Mouse (Mus musculus): ENCODE measurements around the gene Abtb2. TPM values are rescaled to one million over a fixed set of nuclear protein-coding genes. Genes with fewer than 3 reads are reported as not detected.

Abtb2 gene
- polyA plus RNA-seq, 1 experiment from 2014 or later, result 2.1 TPM

- WGBS (ENCODE audit: insufficient replicate concordance), result 48% methylated on average over 4 of the region's 4 CpGs
- H3K36me3 ChIP-seq (replicated peaks; ENCODE audit: insufficient read depth, low read length), result no peaks in the 10 kb centered on the region
- no peak overlapping the region for H3K4me3 ChIP-seq (ENCODE audit: low read depth, low read length)
- peak overlapping the region; percentile 50; the same call in 1 of the 2 replicates for H3K27ac ChIP-seq (ENCODE audit: low read depth)
- peak; percentile 70 for ATAC-seq
- H3K9ac ChIP-seq (replicated peaks), result no peak overlapping the region
- H3K4me2 ChIP-seq (ENCODE audit: low read depth, low read length), result no peak overlapping the region
- TF ChIP-seq EP300 (IDR thresholded peaks at IDR 0.05; ENCODE audit: low read depth), result no peak
- no peak for TF ChIP-seq CTCF (IDR thresholded peaks at IDR 0.05; ENCODE audit: low read depth)
- no peak for DNase-seq
- H3K4me1 ChIP-seq (ENCODE audit: insufficient read depth), result peaks cover 19% of the 10 kb centered on the region
- H3K9me3 ChIP-seq (ENCODE audit: low read length), result no peaks in the 10 kb centered on the region
- H3K27me3 ChIP-seq (ENCODE audit: insufficient read depth, low read length), result no peaks in the 10 kb centered on the region
Observed at GRCm38 (mm10) chr2:103605805-103606498, 39.8 kb downstream of the Abtb2 start.

- Histone ChIP-seq H3K36me3 (replicated peaks; ENCODE audit: insufficient read depth, low read length) (no peaks in the 10 kb centered on the region), H3K9ac (replicated peaks) (no peak overlapping the region), H3K4me3 (ENCODE audit: low read depth, low read length) (no peak overlapping the region), H3K4me1 (ENCODE audit: insufficient read depth) (peaks cover 9% of the 10 kb centered on the region; the same call in 1 of the 2 replicates), H3K27me3 (ENCODE audit: insufficient read depth, low read length) (no peaks in the 10 kb centered on the region), H3K27ac (ENCODE audit: low read depth) (no peak overlapping the region), H3K9me3 (ENCODE audit: low read length) (no peaks in the 10 kb centered on the region), H3K4me2 (ENCODE audit: low read depth, low read length) (no peak overlapping the region)
- no peak for ATAC-seq
- 63% methylated on average over 10 of the region's 10 CpGs for WGBS (ENCODE audit: insufficient replicate concordance)
- DNase-seq, result no peak
- TF ChIP-seq EP300 (IDR thresholded peaks at IDR 0.05; ENCODE audit: low read depth) (no peak), CTCF (IDR thresholded peaks at IDR 0.05; ENCODE audit: low read depth) (no peak)
Observed at GRCm38 (mm10) chr2:103607926-103608325, 41.8 kb downstream of the Abtb2 start.

GRCm38 (mm10) chr2:103608947-103609346 lies 42.8 kb downstream of the Abtb2 start:
- 80% methylated on average over 1 of the region's 1 CpGs for WGBS (ENCODE audit: insufficient replicate concordance)

GRCm38 (mm10) chr2:103609499-103609898 lies 43.4 kb downstream of the Abtb2 start:
- TF ChIP-seq EP300 (IDR thresholded peaks at IDR 0.05; ENCODE audit: low read depth) (no peak), CTCF (IDR thresholded peaks at IDR 0.05; ENCODE audit: low read depth) (no peak)
- Histone ChIP-seq H3K4me3 (ENCODE audit: low read depth, low read length) (no peak overlapping the region), H3K27ac (ENCODE audit: low read depth) (no peak overlapping the region), H3K36me3 (replicated peaks; ENCODE audit: insufficient read depth, low read length) (no peaks in the 10 kb centered on the region), H3K9ac (replicated peaks) (no peak overlapping the region), H3K27me3 (ENCODE audit: insufficient read depth, low read length) (no peaks in the 10 kb centered on the region), H3K4me1 (ENCODE audit: insufficient read depth) (peaks cover 6% of the 10 kb centered on the region; the same call in 1 of the 2 replicates), H3K9me3 (ENCODE audit: low read length) (no peaks in the 10 kb centered on the region), H3K4me2 (ENCODE audit: low read depth, low read length) (no peak overlapping the region)
- 76% methylated on average over 3 of the region's 3 CpGs for WGBS (ENCODE audit: insufficient replicate concordance)
- ATAC-seq (no peak), DNase-seq (no peak)

More at GRCm38 (mm10) chr2:103608947-103609346, 42.8 kb downstream of the Abtb2 start:
- H3K9ac ChIP-seq (replicated peaks), result no peak overlapping the region
- H3K9me3 ChIP-seq (ENCODE audit: low read length), result no peaks in the 10 kb centered on the region
- peaks cover 6% of the 10 kb centered on the region; the same call in 1 of the 2 replicates for H3K4me1 ChIP-seq (ENCODE audit: insufficient read depth)
- ATAC-seq, result no peak
- no peaks in the 10 kb centered on the region for H3K27me3 ChIP-seq (ENCODE audit: insufficient read depth, low read length)
- no peaks in the 10 kb centered on the region for H3K36me3 ChIP-seq (replicated peaks; ENCODE audit: insufficient read depth, low read length)
- DNase-seq, result no peak
- H3K4me2 ChIP-seq (ENCODE audit: low read depth, low read length), result no peak overlapping the region
- H3K4me3 ChIP-seq (ENCODE audit: low read depth, low read length), result no peak overlapping the region
- TF ChIP-seq EP300 (IDR thresholded peaks at IDR 0.05; ENCODE audit: low read depth), result no peak
- TF ChIP-seq CTCF (IDR thresholded peaks at IDR 0.05; ENCODE audit: low read depth), result no peak
- no peak overlapping the region for H3K27ac ChIP-seq (ENCODE audit: low read depth)

GRCm38 (mm10) chr2:103610831-103611535 lies 44.9 kb downstream of the Abtb2 start:
- Histone ChIP-seq H3K4me3 (ENCODE audit: low read depth, low read length) (no peak overlapping the region), H3K27ac (ENCODE audit: low read depth) (no peak overlapping the region), H3K9me3 (ENCODE audit: low read length) (no peaks in the 10 kb centered on the region), H3K27me3 (ENCODE audit: insufficient read depth, low read length) (no peaks in the 10 kb centered on the region), H3K9ac (replicated peaks) (no peak overlapping the region), H3K4me2 (ENCODE audit: low read depth, low read length) (no peak overlapping the region), H3K4me1 (ENCODE audit: insufficient read depth) (no peaks in the 10 kb centered on the region), H3K36me3 (replicated peaks; ENCODE audit: insufficient read depth, low read length) (no peaks in the 10 kb centered on the region)
- DNase-seq (no peak), ATAC-seq (no peak)
- 82% methylated on average over 8 of the region's 8 CpGs for WGBS (ENCODE audit: insufficient replicate concordance)
- TF ChIP-seq CTCF (IDR thresholded peaks at IDR 0.05; ENCODE audit: low read depth) (no peak), EP300 (IDR thresholded peaks at IDR 0.05; ENCODE audit: low read depth) (no peak)

GRCm38 (mm10) chr2:103613865-103614264 lies 47.8 kb downstream of the Abtb2 start:
- no peak for TF ChIP-seq EP300 (IDR thresholded peaks at IDR 0.05; ENCODE audit: low read depth)
- TF ChIP-seq CTCF (IDR thresholded peaks at IDR 0.05; ENCODE audit: low read depth), result no peak
- DNase-seq (no peak), ATAC-seq (no peak)
- H3K27ac ChIP-seq (ENCODE audit: low read depth), result no peak overlapping the region
- no peaks in the 10 kb centered on the region for H3K36me3 ChIP-seq (replicated peaks; ENCODE audit: insufficient read depth, low read length)
- H3K4me1 ChIP-seq (ENCODE audit: insufficient read depth), result 0 out of 2 replicates have a peak, but pooled peaks cover 5% of the 10 kb centered on the region
- H3K27me3 ChIP-seq (ENCODE audit: insufficient read depth, low read length), result no peaks in the 10 kb centered on the region
- WGBS (ENCODE audit: insufficient replicate concordance), result 50% methylated on average over 3 of the region's 3 CpGs
- no peaks in the 10 kb centered on the region for H3K9me3 ChIP-seq (ENCODE audit: low read length)
- H3K9ac ChIP-seq (replicated peaks), result no peak overlapping the region
- H3K4me2 ChIP-seq (ENCODE audit: low read depth, low read length), result no peak overlapping the region
- H3K4me3 ChIP-seq (ENCODE audit: low read depth, low read length), result no peak overlapping the region
